Mouse (Mus musculus): ENCODE measurements around the gene Fancd2os. TPM values are rescaled to one million over a fixed set of nuclear protein-coding genes. Genes with fewer than 3 reads are reported as not detected.

The Fancd2os gene
- total RNA-seq (2021) = under 1 TPM; 0.28 to 0.50 TPM

DNA sequence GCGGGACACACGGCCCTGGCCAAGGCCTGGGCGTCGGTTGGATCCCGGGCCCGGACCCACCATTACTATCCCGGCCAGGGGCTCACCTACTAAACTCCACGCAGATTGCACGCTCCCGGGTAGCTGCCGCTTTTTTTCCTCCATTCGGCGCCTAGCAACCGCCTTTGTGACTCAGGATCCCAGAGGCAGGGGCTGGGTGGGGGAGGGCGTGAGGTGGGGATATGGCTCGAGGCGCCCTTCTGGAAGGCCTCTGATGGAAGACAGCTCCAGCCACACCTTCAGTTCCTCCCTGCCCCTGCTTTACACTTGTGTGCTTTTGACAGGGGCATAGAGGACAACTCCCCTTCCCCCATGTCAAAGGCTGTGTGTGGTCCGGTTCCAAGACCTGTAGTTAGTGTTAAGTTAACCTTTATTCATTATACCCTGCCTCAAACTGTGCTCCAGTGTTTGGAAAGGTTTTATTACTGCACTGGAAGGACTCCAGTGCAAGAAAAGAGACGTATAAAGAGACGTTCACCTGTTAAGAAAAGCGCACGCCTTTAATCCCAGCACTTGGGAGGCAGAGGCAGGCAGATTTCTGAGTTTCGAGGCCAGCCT, at the start of gene Fancd2os:
Fancd2os (minus strand) TSS at position 173 of the 597 bp plus-strand sequence.
- DNase-seq = no peak

DNA sequence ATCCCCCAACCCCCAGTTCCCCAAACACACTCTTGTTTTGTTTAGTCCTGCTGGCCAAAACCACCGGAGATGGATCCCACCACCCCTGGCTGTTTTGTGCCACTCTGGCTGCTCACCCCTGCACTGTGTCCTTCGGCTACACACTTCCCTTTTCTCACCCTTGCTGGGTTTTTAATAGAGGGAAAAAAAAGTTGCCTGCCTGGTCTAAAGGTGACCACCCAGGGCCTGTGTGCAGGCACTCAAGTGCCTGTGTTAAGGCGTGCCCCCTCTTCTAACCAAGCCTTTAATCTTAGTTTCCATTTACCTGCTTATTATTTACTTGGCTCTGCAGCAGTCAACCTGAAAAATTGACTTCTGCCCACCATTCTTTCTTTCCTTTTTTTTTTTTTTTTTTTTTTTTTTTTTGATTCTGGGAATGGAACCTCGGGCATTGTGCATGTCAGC, 49.7 kb upstream of the Fancd2os start:
- no peak for DNase-seq

DNA sequence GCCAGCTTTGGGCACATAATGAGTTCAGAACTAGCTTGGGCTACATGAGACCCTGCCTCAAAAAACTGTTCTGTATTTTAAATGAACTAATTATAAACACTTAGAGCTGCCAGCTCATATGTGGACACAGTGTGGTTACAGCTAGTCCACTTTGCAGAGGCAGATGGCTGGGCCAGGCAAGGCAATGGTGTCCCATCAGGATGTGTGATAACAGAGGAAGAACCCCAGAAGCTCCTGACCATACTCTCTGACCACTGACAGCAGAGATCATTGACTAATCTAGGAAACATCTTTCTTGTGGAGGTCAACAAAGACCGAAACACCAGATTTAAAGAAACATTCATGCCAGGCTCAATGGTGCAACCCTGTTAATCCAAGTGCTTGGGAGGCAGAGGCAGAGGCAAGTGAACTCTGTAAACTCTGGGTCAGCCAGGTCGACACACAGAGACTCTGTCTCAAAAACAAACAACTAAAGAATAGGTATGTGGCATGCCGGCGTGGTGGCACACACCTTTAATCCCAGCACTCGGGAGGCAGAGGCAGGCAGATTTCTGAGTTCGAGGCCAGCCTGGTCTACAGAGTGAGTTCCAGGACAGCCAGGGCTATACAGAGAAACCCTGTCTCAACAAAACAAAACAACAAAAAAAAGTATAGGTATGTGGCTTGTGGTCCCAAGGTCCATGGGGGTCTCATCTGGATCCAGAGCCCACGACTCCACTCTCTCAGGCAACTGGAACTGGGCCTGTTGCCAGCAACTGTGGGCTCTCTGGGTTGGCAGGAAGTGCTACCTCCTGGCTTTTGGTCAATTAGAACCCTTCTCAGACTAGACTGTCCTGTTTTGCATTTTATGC, 49.1 kb upstream of the Fancd2os start:
- DNase-seq = no peak

DNA sequence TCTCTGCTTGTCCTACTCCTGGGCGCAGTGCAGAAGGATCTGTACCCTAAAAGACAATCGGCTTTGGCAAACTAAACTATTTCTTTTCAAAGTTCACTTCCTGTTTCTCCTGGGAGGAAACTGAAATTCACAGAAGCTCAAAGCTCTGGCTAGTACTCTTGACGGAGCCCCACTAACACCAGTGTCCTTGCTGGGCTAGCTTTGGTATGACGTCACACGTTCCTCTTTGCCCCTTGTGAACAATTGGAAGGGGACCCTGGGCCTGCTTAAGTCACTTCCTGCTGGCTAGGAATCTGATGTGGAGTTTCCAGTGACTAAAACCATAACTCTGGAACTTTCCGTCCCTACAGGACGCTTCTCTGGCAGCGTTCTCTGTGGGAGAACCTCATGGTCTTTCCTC, 44.3 kb upstream of the Fancd2os start:
- no peak for DNase-seq

DNA sequence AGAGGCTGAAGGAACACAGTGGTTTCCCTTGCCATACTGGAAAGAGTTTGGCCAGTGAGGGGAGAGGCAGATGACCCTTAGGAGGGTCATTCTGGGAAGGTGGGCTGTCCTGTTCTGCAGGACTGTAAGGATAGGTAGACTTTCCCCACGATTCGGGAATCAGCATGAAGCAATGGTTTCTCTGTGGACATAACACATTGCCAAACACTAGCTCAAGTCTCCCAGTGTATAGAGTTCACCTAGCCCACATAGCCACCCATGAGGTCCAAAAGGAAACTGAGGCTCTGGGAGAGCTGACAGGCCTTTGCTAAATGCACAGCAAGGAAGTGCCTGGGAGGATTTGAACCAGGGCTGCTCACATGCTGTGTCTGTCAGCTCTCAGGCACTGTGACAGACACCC, 43.5 kb upstream of the Fancd2os start:
- no peak for DNase-seq

DNA sequence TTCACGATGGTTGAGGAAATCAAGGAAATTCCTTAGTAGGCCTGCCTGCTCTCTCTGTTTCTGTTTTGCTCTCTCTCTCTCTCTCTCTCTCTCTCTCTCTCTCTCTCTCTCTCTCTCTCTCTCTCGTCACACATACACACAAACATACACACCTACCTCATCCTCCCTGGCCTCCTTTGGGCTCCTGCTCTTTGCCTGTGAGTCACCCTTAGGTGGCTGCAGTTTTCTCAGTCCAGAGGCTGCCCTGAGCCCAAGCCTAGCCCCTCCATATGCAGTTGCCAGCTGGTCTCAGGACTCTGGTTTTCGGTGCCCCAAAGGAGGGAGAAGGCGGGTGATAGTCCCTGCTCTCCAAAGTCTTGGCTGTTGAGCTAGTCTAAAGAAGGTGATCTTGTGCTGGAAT, 42.5 kb upstream of the Fancd2os start:
- no peak for DNase-seq

DNA sequence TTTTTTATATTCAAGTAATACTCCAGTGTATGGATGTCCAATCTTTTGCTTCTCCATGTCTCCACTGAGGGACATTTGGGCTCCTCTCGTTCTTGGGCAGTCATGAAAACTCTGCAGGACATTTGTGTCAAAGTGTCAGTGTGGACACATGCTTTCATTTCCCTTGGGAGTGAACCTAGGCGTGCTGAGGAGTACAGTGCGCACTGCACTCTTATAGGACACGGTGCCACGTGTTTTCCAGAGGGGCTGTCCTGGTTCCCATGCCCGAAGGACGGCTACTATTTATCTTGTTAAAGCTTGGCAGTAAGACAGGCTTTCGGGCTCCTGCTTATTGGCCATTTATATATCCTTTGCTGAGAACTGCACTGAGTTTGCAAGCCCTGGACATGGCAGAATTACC, 42.1 kb upstream of the Fancd2os start:
- DNase-seq = no peak

DNA sequence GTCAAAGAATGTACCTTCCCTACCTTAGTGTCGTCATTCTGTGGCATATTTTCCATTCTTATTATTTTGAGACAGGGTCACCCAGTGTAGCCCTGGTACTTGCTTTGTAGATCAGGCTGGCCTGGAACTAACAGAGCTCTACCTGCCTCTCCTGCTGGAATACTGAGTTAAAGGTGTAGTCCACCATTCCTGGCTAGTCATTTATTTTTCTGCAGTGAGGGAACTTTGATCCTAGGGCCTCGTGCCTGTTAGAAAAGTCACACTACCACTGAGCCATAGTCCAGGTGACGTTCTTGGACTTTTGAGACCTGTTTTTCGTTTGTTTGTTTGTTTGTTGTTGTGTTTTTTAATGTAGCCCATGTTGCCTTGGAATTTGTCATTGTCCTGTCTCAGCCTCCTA, 38.7 kb upstream of the Fancd2os start:
- DNase-seq = no peak

DNA sequence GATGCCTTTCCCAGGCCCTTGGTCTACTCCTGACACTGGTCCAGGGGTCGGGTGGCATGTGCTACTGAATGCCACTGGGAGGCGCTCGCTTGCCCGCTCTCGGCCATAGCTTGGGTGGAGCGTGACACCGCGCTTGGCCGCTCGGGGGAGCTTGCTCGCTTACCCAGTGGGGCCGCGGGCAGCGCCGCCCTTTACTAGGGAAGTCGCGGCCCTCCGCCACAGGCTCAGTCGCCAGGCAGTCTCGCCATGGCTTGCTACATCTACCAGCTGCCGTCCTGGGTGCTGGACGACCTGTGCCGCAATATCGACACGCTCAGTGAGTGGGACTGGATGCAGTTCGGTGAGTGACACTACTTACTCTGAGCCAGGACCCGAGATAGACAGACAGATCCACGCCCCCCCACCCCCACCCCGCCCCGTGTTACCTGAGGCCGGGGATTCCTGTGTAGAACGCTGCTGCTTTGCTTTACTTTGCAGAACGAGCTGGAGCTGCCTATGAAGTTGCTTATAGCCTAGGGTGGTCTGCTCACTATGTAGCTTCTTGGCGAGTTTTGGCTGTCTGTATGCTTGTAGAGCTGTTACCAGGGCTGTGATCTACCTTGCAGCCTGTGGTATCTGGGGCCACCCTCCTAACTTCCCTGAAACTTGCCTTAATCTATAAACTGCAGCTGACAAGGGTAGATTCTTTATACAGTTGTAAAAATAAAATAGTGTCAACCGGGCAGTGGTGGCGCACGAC, 38.0 kb upstream of the Fancd2os start, which contains the start of gene Irak2:
Irak2 (plus strand) TSS at position 166 of the 739 bp plus-strand sequence.
- peak; percentile 90 to 92 for DNase-seq

DNA sequence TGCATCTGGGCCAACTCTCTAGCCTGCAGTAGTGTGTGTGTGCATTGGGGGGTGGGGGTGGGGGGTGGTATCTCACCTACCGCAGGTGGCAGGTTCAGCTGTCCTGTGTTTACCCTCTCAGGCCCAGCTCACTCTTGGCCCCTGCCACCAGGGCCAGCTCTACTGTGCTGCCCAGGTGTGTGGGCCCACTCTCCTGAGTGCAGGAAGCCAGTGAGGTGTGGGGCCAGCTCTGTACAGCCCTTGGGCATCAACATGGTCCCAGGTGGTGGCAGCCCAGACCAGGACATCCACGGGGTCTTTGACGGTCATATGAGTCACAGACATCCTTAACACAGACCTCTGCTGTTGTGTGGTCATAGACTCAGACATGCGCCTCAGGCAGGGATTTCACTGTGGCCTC, 32.3 kb upstream of the Fancd2os start:
- no peak for DNase-seq

DNA sequence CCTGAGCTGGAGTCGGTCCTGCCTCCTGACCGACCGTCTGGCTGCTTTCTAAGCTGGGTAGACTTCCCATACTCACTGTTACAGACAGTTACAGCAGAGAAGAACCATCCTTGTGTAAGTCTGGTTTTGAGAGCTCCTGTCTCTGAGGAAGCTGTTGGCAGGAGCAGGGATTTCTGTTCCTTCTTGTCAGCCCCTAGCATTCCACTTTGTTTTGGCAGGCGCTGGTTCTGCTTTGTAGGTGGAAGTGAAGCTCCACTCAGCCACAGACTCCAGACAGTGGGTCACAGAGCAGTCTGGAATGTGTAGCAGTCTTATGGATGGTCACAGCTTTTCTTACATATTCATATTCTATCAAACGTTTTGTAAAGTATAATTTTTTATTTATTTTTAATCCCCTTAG, 29.8 kb upstream of the Fancd2os start:
- no peak for DNase-seq

DNA sequence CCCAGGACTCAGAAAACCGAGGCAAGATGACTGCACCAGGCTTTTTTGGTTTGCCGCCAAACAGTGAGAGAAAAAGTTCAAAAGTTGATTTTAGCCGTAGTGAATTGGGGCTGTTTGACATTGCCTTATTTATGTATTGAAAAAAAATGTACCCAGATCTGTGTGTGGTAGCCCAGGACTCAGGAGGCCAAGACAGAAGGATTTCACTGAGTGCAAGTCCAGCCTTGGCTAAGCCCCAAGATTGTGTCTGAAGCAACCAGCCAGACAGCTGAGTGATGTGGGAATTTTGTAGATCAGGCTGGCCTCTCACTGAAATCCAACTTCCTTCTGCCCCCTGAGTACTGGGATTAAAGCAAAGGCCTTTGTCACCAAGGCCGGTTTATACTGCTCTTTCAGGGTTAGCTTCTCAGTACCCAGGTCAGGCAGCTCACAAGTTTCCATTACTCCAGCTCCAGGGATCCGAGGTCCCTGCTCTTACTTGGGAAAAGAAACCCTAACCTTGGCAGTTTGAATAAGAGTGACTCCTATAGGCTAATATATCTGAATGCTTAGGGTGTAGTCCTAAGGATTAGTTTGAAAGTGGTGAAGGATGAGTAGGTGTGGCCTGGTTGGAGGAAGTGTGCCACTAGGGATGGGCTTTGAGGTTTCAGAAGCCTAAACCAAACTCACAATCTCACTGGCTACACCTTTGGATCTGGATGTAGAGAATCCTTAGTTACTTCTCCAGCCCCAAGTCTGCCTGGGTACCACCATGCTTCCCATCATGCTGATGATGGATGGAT, 24.7 kb upstream of the Fancd2os start:
- DNase-seq = no peak

DNA sequence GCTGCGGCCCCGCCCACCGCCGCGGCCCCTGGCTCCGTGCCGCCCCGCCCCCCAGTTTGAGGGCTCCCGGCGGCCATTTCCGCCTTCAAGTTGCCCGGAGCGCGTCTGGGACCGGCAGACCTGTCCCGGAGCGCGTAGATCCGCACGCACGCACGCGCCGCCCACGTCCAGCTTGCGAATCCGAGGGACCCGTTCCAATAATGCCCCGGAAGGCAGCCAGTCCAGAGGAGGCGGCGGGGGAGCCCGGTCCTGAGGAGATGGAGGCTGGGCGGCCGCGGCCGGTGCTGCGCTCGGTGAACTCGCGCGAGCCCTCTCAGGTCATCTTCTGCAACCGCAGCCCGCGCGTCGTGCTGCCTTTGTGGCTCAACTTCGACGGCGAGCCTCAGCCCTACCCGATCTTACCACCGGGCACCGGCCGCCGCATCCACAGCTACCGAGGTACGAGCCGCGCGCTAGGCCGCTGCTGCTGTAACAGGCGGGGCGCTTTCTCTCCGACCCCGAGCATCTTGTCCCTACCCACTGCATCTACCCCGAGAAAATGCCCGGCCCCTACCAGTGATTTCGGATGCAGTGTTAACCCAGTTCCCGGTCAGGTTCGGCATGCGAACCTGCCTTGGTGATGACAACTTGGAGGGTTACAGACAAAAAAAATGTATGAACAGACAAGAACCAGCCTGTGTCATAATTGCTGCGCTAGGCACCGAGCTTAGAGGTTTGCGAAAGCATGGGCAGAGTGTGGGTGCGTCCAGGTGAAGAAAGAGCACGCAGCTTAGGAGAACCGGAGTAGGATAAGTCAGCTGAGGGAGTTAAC, 23.6 kb upstream of the Fancd2os start, which contains the start of gene Vhl:
Vhl (plus strand) TSS at position 19 of the 811 bp plus-strand sequence.
- DNase-seq = peak; percentile 85 to 87

DNA sequence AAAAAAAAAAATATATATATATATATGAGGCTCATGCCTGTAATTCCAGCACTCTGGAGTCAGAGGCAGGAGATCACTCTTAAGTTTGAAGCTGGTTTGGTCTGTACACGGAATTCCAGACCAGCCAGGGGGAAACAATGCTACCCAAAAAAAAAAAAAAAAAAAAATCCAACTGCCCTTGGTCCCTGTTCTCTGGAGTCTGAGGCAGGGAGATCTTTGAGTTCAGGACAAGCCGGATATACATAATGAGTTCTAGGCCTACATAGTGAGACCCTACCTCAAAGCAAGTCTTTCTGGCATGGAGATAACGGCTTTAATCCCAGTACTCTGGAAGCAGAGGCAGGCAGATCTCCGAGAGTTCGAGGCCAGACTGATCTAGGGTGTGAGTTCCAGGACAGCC, 22.9 kb upstream of the Fancd2os start:
- DNase-seq = no peak

DNA sequence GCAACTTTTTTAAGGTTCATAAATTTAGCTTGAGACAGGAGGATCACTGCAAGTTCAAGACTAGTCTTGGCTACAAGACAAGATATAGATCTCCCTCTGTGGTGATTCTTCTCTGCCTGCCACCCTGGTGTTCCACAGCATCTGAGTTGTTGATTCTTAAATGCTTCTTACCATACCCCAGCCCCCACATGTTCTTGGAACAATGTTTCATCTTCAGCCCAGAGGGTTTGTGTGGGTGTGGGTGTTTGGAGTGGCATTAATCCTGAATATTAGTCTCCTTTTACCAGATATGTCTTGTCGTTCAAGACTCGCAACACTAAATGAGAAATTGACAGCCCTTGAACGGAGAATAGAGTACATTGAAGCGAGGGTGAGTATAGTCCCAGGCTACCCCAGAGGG, 15.0 kb upstream of the Fancd2os start:
- DNase-seq = peak in 1 of 2 experiments; percentile 26

DNA sequence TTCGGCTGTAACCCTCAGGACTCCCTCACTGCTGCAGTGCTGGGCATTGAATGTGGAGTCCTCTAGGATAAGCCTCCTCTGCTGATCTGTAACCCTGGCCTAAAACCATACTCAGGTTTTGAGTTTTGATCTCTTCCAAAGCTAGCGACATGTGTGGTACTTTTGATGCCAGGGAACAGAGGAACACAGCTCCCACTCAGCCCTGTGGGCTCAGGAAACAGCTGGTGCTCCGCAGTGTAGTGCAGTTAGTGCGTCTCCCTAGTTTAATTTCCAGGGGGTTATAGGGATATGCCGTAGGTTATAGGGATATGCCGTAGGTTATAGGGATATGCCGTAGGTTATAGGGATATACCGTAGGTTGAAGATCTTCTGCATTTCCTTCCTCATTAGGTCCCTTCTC, 14.5 kb upstream of the Fancd2os start:
- DNase-seq = peak in 1 of 2 experiments; percentile 37

DNA sequence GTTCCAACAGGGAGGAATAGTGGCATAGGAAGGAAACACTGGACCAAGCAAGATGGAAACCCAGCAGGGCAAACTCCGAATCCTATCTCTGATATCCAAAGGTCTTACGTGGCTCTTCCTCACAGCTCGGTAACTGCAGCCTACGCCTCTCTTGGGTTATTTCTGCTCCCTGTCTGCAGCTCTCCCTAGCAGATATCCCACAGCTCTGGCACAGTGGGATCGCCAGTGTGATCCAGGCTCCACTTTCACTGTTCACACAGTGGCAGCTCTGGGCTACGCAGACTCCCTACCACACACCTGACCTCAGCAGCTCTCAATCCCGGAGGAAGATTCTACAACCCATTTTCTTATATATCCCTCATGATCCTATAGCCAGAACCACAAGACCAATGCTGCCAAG, 13.6 kb upstream of the Fancd2os start:
- no peak for DNase-seq

DNA sequence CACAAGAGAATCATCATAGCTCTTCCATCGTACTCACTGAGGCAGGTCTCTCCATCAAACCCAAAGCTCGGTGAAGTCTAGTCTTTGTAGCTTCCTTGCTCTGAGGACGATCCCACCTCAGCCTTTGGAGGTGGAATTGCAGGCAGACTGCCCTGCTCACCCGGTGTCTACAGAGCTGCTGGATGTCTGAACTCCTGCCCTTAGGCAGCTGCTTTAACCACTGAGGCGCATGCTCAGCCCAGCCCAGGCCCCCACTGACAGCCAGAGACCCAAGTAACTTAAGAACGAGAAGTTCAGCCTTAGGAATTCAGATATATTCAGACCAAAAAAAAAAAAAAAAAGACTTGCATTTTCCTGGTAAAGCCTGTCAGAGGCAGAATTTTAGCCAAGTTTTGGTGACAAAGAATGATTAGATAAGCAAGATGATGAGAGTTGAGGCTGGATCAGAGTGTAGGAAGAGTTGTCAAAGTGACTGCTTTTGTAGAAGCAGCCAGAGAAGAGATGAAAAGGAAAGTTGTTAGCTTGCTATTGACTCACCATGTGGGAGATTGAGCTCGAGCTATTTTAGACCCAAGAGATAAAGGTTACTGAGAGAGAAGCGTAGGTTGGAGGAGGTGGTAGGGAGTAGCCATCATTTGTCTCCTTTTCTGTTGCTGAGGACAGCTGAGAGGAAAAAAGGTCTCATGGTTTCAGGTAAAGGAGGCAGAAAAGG, 11.9 kb upstream of the Fancd2os start:
- no peak for DNase-seq

DNA sequence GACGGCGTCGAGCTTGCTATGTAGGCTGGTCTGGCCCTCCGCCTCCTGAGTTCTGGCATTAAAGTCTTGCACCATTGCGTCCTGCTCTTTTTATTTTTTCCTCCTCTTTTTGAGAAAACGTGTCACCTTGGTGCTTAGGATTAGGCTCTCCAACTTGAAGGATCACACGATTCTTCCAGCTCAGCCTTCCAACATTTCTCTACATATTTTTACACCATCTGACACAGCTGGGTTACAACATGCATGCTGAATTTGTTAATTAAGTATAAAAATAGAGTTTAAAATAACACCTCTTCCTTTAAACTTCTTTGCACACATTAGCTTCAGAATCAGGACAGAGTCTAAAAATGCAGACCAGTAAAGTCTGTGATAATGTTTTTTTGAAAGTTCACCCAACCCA, 8.8 kb upstream of the Fancd2os start:
- no peak for DNase-seq

DNA sequence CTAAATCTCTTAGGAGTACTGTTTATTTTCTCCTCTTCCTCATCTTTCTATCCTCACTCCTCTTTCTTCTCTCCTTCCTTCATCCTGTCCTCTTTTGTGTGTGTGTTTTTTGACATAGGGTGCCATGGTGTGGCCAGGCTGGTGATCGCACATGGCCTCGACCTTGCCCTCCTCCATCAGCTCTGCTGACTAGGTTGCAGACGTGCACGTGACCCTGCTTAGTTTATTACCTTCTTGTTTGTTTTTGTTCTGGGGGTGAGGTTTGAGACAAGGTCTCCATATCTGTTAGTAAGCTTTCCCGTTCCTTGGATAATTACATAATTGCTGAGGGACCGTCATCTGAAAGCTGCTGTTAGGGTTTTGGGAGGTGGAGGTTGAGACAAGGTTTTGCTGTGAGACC, 8.4 kb upstream of the Fancd2os start:
- DNase-seq = no peak

DNA sequence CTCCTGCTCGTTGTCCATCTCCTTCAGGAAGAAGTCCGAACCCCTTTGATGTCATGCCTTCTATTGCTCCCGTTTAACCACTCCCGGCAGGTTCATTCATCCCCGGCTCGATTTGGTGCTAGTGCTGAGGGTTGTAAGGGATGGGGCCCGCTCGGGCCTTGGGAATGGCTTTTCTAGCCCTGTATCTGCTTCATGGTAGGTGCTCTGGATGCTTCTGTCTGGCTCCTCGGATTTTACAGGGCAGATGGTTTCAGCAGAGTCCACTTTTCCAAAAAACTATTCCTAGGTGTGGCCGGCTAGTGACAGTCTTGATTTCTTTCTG, 4.7 kb upstream of the Fancd2os start:
- no peak for DNase-seq
